Mouse (Mus musculus) retina, postnatal 7 days (tissue): ENCODE measurements around the gene Morn4.
A peak's percentile ranks its signal among the peaks of the same experiment; 100 is the strongest.
"Not testable (repeated sequence)": the region's sequence is repeated elsewhere in the genome, so short reads cannot be mapped to it uniquely, and the experiment has no call there.

Experiments
- DNase-seq: peaks from one replicate; pipeline ENCODE4 v3.0.0-alpha.2; 2012; ENCODE audit warnings: low read depth, low spot score

Morn4 gene

DNA sequence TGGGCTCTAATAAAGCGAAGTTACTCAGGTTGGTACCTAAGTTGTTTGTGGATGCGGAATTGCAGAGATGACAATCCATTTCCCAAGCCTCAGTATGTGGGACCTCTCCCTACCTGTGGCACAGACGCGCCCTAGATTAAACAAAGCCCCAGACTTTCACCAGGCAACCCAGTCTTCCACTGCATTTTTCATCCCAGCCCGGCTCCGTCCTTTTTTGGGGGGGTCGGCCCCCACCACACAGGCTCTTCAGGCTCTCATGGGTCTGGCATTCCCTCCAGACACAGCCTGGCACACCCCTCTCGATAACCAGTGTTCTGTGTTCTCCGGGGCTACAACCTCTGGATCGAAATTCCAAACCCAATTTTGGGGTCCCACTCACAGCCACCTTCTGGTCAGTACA is 467 bp downstream of the Morn4 start:
- no peak for DNase-seq

DNA sequence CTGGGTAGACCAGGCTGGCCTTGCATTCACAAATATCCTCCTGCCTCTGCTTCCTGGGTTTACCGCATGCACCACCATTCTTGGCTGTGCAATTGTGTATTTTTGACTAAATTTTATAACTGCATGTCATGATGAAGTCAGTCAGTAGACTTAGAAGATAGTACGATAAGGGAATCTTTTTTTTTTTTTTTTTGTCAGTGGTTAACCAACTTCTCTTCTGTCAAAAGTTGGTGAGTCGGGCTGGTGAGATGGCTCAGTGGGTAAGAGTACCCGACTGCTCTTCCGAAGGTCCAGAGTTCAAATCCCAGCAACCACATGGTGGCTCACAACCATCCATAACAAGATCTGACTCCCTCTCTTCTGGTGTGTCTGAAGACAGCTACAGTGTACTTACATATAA is 4.5 kb downstream of the Morn4 start:
- not testable (repeated sequence) for DNase-seq

DNA sequence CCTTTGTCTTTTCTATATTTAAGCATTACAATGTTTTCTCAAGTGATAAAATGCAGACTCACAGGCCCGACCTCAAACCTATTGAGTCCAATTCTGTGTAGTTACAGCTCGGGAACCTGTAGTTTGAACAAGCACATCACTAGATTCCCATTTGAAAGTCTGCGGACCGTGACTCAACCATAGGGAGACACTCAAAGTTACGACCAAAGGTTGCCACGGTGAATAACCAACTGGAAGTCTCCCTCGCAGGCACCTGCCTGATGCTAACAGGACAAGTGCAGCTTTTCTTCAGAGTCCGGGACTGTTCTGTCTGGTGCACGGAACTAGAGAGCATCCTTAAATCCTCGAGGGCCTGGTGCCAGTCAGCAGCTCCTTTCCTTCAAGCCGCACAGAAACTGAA is 5.7 kb downstream of the Morn4 start:
- no peak for DNase-seq

DNA sequence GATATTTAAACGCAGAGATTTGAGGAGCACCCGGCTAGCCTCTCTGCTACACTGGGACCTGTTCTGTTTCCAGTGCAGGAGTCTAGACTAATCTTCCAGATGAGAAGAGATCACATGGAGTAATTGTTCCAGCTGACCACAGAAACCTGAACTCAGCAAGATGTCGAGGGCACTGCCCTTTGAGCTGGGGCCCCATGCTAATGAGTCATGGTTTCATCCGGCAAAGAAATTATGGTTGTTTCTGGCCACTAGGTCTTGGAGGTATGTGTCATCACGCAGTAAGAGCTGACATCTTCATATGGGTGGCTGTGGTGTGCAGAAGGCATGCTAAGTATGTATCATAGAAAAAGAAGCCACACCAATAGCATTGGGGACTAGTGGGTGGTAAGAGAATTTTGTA is 6.2 kb downstream of the Morn4 start:
- DNase-seq, result no peak

DNA sequence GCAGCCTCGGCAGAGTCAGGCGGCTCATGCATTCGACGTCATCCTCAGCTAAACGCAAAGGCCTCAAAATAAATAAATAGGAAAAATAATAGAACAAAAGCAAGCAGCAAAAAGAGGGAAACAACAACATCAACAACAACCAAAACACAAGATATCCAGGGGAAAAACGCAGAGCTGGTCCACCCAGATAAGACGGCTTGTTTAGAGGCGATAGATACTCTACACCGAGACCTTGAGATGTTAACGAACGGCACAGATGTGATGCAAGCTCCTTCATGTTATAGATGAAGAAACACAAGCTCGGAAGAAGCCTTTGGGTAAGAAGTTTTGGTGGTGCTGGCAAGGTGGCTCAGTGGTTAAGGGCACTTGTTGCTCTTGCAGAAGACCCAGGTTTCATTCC is 7.2 kb downstream of the Morn4 start:
- DNase-seq, result no peak

DNA sequence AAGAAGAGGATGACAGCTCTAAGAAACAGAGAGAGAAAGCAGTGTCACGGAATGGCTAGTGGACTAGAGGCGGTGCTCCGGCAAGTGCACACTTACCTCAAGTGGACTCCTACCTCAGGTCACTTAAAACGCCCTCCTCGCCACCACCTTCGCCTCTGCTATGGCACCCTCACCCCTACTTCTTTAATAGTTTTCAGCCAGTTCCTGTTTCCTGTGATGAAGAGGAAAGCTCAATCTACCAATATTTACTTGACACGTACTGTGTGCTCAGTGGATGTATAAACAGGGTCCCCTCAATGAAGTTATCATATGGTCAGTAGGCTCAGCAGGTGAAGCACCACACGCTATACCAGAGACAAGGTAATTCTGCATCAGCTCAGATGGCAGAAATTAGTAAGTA is 7.6 kb downstream of the Morn4 start:
- no peak for DNase-seq

DNA sequence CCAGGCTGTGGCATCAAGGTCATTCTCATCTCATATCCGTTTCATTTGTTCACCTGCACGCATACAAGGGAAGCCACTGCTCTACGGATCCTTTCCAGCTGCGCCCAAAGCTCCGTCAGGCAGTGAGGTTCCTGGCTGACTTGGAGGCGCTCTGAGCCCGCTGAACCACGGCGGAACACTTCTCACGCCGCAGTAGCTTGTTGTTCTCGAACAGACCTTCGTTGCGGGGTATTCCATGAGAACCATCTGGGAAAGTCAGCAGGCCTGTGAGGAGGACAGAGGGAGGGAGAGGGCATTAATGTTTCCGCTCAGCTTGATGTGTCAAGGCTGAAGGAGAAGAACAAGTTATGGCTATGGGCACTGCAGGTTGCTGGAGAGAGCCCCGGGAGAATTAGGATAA is 10.2 kb downstream of the Morn4 start:
- DNase-seq, result no peak

DNA sequence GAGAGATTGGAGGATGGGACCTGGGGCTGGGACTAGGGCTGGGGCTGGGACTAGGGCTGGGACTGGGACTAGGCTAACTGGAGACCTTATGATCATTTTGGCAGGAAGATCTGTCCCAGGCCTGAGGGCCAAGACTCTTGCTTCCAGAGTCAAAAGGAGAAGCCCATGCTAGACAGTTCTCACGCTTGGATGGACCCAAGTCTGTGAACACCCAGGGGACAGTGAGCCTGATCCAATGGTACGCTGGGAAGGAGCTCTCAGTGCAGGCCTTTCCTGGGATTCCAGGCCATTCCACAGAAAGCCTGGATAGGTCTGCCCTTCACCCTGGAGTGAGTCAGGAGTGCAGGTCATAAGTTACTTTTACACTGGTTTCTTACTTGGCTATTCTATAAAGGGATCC is 11.1 kb downstream of the Morn4 start:
- no peak for DNase-seq

DNA sequence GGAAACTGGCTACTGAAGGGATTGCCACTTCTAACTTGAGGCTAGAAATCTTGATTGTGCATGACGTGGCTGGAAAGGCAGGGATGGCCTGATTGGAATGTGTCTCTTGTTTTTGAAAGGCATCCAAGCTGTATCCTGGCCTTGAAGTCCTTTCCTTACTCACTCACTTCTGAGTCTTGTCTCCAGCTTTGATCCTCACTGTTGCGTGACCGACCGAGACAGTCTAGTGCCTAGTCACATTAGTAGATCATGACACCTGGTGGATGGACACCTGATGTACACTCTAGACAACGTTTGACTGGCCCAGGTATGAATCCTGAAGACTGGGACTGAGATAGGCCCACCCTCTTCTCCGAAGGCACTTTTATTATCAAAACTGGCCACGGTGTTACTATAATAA is 13.4 kb downstream of the Morn4 start:
- DNase-seq, result no peak

DNA sequence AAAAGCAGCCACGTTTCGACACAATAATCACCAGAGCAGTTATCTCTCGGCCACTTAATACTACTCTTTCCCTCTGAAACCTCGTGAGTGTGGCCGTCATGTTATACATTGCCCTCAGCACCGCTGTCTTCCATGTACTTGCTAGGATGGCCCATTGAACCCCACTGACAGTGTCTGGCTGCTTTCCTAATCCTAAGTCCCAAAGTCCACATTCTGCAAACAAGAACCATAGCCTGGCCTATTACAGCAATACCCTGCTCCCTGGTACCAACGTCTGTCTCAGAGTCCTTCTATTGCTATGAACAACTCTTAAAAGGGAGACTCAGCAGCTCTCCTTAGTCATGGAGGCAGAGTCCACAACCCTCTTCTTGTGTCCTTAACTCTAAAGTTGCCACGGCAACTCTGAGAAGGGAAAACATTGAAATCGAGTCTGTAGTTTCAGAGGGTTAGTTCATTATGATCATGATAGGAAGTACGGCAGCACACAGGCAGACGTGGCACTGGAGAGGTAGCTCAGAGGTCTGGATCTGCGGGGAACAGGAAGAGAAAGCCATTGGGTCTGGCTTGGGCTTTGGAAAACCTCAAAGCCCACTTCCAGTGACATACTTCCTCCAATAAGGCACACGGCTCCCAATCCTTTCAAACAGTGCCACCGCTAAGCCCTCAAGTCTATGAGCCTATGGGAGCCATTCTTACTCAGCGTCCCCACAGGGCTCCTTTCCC is 14.1 kb downstream of the Morn4 start:
- no peak for DNase-seq

DNA sequence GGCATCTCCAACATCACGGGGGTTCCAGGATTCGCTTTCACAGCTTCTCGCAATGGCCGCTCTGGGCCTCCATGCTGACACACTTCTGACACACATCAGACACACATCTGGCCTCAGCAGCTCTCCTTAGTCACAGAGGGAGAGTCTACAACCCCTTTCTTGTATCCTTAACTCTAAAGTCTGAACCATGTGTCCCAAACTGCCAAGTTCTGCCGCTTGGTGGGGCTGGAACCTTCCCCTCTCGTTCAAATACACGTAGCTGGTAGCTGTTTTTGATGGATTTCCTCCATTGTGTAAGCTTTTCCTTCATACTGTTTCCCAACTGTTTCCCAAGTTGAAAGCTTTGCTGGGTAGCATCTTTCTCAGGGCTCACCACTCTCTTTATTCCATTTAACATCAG is 14.9 kb downstream of the Morn4 start:
- no peak for DNase-seq

DNA sequence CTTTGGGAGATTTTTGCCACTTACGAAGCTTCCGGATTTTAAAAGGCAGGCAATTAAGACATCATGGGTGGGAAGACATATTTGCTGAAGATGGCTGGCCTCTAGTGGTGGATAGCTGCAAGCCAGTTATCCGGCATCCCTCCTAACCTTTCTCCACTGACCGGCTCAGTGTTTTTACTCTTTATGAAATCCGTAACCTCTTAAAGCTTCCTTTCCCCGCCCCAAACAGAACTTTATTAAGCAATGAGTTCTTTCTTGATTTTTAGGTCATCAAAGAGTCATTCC is 17.0 kb downstream of the Morn4 start:
- no peak for DNase-seq

DNA sequence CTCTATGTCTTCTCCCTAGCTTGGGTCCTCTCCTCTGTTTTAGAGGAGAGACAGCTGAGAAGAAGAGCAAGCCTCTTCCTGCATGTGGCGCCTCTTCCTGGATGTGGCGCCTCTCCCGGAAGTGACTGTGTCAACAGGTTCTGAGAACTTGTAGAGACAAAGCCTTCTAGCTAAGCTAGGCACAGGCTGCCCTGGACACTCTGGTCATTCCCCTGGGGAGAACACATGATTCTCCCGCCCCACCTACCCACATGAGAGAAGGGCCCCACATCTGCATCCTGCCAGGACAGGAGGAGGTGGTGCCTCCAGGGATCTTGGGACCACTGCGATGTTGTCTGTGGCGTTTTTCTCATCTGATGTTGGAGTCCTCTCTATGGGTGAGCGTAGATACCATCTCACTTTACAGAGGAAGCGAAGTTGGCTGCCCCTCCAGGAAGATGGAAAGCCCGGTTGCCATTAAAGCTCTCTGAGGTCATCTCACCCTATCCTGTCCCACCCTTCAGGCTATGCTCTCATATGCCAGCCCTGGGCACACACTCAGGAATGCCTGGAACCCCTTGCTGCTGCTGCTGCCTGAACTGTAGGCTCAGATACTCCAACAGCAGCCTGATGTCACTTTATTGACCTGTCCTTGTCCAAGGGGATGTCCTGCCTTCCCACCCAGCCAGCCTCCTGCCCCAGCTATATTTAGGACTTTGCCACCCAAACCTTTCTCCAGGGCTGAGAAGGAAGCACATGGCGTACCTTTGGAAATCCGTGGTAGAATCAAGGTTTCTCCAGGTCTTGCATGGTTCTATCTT is 17.5 kb downstream of the Morn4 start:
- DNase-seq, result no peak

DNA sequence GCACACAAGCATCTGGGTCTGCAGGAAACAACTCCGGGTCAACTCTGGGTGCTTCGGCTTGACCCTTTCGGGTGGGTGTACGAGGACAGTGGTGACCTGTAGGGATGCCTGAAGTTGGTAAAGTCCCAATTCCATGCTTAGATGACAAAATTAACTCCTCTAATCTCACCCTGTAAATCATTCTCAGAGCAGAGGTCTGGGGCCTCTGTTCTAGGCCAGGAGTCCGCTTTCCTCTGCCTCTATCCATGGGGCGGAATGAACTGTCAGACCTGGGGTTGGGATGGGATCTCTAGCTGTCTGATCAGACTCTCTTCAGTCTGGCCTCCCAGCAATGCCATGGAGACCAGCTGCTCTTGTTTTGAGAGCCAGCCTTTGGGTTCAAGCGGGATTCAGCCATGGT is 24.7 kb downstream of the Morn4 start:
- DNase-seq, result no peak

DNA sequence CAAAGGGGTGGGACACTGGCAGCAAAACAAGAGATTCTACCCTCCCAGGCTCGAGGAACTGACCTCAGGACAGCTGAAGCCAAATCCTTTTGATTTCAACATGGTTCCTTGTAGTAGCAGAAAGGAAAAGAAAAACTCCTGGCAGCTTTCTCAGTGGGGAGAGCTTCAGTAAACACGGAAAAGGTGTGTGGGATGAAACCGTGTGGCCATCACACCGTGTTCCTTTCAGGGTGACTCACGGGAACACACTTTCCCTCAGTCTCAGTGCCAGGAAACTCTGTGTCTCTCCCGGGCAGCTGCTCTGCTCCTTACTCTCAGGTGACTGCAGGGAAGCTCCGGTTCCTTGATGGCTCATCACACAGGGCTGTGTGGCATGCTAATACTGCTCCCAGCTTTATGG is 27.7 kb downstream of the Morn4 start:
- DNase-seq, result no peak

DNA sequence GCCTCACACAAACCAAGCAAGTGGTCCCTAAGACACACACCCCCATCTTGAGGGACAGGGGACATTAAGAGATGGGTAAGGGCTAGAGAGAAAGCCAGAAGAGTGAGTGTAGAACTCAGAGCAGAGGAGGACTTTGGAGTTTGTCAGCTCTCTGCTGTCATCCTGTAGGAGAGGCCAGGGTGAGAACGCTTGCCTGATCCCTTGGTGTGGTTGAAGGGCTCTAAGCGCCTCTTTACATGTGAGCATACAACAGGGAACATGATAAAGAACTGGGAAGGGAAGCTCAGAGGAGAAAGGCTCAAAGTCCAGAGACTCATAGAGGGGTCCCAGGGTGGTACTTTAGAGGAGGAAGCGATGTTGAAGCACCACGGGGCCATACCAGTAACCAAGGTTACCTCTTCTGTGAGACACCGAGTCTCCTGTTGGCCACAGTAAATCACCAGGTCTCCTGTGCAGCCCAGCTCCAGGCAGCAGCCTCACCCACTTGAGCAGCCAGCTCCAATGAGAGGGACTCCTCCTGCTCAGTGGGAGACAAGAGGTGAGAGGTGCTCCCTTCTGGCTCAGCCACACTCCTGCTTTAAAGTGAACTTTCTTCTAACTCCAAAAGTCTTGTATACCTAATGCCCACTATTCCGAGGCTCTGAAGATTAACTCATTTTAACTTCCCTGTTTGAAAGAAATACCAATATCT is 29.3 kb downstream of the Morn4 start:
- no peak for DNase-seq

DNA sequence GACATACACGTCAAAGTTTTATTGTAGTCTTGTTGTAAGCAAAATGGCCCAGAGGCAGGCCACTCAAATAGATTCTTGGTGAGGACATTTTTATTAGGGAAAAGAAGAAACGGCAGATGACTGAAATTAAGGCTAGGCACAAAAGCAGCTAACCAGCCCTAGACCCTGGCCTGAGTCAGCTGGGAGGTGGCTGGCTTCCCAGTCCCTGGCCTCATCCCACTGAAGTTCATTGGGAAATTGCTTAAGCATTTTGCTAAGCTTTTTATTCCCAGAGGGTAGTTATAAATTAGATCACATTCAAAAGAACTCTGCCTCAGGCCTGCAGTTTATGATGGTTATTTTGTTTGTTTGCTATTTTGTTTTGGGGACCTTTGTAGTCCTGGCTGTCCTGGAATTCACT is 30.3 kb downstream of the Morn4 start:
- no peak for DNase-seq

DNA sequence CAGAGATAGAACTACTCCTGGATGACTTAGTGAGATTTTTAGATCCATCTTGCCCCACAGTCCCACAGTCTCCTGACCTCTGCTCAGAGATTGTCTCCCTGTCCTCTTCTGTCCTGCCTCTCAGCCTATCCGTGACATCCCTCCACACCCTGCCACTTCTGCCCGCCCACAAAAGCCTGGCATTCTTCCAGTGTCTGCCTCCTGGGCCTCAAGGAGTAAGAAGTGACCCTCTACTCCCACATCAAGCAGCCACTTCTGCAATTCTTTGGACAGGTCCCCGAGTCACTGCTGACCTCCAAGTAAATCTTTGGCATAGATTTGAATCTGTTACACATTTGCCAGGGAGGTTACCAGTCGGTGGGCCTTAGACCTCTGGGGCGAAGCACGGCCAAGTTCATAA is 31.9 kb downstream of the Morn4 start:
- DNase-seq, result no peak

DNA sequence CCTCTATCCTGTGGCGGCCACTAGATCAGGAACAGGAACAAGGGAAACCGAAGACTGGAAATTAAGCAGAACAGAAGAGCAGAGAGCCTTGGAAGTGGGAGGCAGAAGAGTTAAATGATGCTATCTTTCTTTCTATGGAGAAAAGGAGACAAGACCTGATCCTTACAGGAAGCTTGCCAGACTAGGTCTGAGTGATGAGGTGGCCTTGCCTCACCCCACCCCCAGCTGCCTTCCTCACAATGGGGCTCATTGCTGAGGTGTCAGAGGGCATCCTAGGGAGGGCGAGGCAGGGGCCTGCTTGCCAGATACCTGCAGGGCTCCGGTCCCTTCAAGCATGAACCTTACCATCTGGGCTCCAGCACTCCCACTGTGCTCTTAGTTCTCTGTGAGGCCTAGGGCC is 34.2 kb downstream of the Morn4 start, which contains the start of gene 4933411K16Rik:
4933411K16Rik (plus strand) TSS at position 301 of the 400 bp plus-strand sequence.
- no peak for DNase-seq

DNA sequence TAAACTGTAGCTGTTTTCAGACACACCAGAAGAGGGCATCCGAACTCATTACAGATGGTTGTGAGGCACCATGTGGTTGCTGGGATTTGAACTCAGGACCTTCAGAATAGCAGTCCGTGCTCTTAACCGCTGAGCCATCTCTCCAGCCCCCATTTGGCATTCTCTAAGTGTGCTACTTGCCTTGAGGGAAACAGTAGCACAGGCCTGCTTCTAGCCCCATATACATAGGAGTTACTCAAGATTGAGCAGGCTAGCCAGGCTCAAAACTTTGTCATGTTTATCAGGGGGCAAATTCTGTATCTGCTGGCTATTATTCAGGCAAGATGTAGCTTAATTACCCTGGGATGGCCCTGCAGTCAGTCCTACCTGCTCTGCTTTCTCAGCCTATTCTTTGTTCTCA is 34.8 kb downstream of the Morn4 start:
- no peak for DNase-seq

DNA sequence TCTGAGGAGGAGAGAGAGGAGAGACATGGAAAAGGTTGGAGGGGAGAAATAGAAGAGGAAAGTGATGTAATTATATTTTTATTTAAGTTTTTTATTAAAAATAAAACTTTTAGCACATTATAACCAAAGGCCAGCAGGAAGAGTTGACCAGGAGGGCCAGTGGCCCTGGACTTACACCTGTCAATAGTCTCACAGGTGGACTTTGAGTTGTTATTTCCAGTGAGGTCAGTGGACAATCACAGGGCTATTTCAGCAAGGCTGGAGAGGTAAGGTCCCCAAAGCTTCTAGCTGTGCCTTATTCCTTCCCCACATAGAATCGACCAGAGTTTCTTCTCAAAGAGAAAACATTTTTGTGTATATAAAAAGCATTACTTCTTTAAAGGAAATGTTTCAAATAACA is 35.9 kb downstream of the Morn4 start:
- DNase-seq, result no peak

DNA sequence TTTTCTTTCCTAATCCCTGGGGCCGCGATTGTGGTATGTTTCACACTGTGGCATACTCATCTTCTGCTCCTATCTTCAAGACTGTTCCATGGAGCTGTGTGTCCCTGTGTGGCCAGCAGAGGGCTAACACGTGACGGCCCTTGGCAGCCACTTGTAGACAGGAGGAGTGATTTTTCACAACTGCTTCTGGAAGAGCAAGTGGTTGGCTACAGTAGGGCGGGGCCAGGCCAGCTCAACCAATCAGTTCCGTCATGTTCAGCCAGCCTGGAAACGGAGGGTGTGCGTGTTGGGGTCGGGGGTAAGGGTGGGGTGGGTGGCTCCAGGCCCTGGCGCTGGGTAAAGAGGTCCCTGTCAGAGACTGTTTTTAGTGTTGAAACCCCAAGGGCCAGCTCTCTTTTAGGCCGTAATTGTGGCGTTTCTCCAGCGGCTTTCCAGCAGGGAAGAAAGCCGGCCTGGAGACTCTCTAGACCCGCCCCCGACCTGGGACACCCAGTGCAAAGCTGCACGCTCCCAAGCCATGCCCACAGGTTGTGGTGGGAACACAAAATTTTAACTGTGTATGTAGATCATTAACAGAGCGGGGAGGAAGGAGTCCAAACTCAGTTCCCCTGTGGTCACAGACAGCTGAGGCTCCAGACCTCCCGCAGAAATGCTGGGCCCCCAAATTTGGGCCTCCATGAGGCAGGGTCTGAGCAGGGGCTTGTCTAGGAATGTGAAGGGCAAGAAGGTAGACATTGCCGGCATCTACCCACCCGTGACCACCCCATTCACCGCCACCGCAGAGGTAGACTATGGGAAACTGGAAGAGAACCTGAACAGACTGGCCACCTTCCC is 40.7 kb downstream of the Morn4 start, which contains the start of gene Hoga1:
Hoga1 (plus strand) TSS at position 342 of the 834 bp plus-strand sequence.
- DNase-seq, result peak; percentile 52
